Mouse (Mus musculus) bone marrow, adult 2 months (tissue): ENCODE results near the gene Il6ra.

Experiments
- CTCF ChIP-seq: fragments of 200-500 bp; IDR thresholded peaks from 2 replicates; pipeline ENCODE4 v1.5.1; 2011; ENCODE audit warnings: low read length, control low read depth; ENCODE audit not compliant: control insufficient read depth, insufficient read depth
- POLR2A ChIP-seq: fragments of 200-500 bp; IDR thresholded peaks from 2 replicates; pipeline ENCODE4 v1.6.1; 2011; ENCODE audit warnings: low read depth, mild to moderate bottlenecking, control low read depth, low read length, borderline replicate concordance; ENCODE audit not compliant: control insufficient read depth

DNA sequence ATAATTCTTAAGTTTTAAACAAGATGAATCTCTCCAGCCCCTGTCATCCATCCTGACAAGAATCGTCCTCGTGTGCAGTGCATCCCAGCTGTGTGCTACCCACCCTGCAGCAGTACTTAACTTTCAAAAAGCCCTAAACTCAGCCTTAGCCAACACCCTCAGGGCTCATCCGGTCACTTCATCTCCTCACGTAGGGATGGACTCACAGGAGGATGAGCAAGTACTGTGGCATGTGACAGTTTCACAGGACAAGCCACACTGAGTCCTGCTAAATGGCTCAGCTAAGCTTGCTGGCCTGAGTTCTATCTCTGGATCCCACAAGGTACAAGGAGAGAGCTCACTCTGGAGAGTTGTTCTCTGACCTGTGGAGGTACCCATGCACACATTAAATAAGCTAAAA lies 16.0 kb upstream of the Il6ra start:
- TF ChIP-seq POLR2A (no peak), CTCF (no peak)
